Mouse (Mus musculus) kidney, postnatal 36 days (tissue): ENCODE measurements at regions not wholly inside any gene's neighbourhood (a gene's known extent, or its start where the extent isn't known, plus 50 kb on each side); places are given as distances from the start of the nearest gene placed in this dataset.

ENCODE experiments used
- DNase-seq, 2 experiments: peaks; one replicate each; pipeline ENCODE4 v3.0.0; 2021 to 2022; ENCODE audit warnings: mixed read lengths in 2 of 2

DNA sequence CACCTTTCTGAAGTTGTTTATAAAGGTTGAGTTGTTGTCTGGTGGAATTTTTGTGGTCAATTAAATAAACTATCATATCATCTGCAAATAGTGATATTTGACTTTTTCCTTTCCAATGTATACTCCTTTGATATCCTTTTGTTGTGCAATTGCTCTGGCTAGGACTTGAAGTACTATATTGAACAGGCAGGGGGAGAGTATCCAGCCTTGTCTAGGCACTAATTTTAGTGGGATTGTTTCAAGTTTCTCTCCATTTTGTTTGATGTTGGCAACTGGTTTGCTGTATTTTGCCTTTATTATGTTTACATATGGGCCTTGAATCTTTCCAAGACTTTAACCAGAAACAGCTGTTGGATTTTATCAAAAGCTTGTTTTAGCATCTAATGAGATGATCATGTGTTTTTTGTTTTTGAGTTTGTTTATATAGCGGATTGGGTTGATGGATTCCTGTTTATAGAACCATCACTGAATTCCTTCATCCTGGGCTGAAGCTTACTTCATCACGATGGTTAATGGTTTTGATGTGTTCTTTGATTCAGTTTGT is 383.3 kb downstream of the Amd2 start:
- DNase-seq: no peak

DNA sequence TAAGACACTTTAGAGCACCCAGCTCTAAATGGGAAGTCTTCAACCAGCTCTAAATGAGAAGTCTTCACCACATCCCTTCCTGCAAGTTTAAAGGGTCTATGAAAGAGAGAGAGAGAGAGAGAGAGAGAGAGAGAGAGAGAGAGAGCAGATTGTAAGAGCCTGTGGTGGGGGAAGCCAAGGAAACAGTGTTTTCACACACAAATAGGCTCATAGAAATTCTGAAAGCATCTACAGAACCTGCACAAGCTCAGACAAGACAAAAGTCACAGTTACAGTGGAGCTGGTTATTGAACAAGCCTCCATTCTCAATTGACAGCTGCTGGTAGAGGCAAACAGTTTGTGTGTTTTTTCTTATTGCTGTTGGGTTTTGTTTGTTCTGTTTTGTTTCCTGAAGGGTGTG is 412.9 kb downstream of the Amd2 start:
- no peak for DNase-seq

DNA sequence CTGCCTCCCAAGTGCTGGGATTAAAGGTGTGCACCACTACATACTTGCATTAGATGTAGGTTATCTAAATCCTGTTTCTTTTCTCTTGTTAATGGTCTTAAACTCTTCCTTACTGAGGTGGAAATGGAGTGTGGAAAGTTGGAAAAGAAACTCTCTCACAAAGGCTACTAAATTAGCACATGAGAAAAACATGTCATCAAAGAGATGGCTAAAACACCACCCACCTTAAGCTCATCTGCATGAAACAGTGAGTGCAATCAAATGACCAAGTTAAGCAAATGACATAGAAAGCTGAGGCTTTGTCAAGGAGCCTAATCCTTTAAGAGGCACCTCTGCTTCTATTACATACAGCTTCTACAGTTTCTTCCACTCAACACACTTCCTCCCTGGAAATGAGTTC is 446.6 kb downstream of the Amd2 start:
- DNase-seq: no peak

DNA sequence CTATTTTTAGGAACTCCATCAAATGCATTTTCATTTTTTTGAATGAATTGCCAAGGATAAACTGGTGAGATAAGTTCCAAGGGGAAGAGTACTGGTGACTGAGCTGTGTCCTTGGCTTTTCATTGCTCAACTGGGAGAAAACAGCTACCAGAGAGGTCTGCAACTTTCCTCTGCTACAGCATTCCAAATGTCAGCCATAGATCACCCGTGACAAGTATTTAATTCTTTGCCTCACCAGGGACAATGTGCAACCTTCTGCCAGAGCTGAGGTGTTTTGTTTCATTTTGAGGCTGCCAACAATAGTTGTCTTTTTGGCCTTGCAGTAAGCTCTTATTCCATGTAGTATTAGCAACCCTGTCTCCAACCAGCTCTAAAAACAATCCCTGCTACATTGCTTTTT is 475.3 kb downstream of the Amd2 start:
- DNase-seq: no peak

DNA sequence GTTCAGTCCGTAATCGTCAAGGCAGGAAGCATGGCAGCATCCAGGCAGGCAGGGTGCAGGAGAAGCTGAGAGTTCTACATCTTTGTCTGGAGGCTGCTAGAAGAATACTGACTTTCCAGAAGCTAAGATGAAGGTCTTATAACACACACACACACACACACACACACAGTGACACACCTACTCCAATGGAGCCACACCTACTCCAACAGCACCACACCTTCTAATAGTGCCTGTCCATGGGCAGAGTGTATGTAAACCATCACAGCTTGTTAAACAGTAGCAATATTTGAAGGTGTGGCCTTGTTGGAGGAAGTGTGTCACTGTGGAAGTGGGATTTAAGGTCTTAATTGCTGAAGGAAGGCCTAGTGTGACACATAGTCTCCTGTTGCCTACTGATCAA is 476.4 kb downstream of the Amd2 start:
- peak in 1 of 2 experiments; percentile 44 for DNase-seq

DNA sequence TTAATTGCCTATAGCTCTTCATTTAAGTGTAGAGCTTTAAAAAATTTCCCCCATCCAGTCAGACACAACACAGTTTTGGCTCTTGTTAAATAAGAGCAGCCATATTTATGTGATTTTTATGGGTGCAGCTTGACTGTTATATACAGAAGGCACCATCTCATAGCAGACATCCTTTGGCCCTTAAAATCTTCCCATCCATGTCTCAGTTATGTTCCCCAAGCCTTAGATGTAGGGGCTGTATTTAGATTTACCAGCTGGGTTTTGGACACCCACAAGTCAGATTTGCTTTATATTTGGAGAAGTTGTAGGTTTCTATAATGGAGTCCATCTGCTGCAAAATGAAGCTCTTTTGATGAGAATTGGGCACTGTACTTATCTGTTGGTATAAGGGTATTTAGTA is 482.2 kb downstream of the Amd2 start:
- no peak for DNase-seq
